Mouse (Mus musculus): ENCODE measurements around the gene Tns1. TPM values are rescaled to one million over a fixed set of nuclear protein-coding genes. Genes with fewer than 3 reads are reported as not detected.

Tns1 gene
- polyA plus RNA-seq, 1 experiment = 118 TPM

DNA sequence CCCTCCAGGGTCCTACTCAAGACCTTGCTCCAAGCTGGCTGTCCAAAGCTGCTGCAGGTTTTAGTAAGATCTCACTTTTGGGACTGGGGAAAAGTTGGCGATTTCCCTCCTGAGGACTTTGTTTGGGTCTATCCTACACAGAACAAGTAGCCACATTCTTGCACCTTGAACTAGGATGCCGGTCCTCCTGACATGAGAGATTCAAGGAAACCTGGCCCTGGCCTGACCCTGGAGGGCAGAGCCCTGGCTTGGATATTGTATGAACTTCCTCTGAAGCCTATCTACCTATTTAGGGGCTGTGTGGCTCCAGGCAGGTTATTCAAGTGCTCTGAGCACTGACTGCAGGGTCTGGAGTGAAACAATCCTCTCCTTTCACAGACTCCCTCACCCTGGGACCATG lies 79.2 kb downstream of the Tns1 start:
- Histone ChIP-seq H3K36me3 (ENCODE audit: control insufficient read depth, insufficient read depth) (no peaks in the 10 kb centered on the region), H3ac (ENCODE audit: control insufficient read depth, insufficient read length, low read depth) (no peak overlapping the region), H3K79me3 (ENCODE audit: low read depth) (no peaks in the 10 kb centered on the region), H3K27me3 (ENCODE audit: control insufficient read depth, insufficient read depth, insufficient read length) (no peaks in the 10 kb centered on the region), H3K79me2 (ENCODE audit: control insufficient read depth, insufficient read depth) (peaks cover 25% of the 10 kb centered on the region), H3K4me3 (ENCODE audit: insufficient read depth, poor library complexity, severe bottlenecking) (no peak overlapping the region)
- TF ChIP-seq CTCF (IDR thresholded peaks at IDR 0.05; ENCODE audit: control insufficient read depth, insufficient read depth, insufficient read length) (no peak), FOSL1 (IDR thresholded peaks at IDR 0.05; ENCODE audit: insufficient read depth, low read length, poor library complexity, severe bottlenecking) (no peak), MYOG (IDR thresholded peaks at IDR 0.05; ENCODE audit: control insufficient read depth, extremely low read depth, insufficient read length) (no peak), MAX (IDR thresholded peaks at IDR 0.05) (no peak), CEBPB (IDR thresholded peaks at IDR 0.05; ENCODE audit: low read depth) (no peak), USF1 (IDR thresholded peaks at IDR 0.05; ENCODE audit: low read depth) (no peak), MYOD1 (IDR thresholded peaks at IDR 0.05; ENCODE audit: control insufficient read depth, insufficient read length, low read depth) (no peak)

DNA sequence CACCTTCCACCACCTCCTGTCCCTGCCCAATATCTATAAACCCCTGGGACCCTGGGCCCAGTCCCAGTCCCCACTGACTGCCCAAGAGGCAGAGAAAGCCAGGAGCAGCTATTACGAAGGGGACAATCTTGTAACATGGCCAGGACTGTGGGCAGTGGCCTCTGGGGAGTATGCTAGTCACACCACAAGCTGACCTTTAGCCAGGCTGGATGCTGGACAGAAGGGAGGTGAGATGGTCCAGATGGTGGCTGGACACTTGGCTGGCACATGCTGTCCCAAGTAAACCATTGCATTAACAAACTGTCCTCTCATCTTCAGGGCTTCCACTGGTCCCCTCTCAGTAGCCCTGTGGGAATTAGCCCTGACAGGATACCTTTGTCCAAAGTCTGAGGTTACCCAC lies 79.8 kb downstream of the Tns1 start:
- H3K79me3 ChIP-seq (ENCODE audit: low read depth) = no peaks in the 10 kb centered on the region
- no peak overlapping the region for H3ac ChIP-seq (ENCODE audit: control insufficient read depth, insufficient read length, low read depth)
- peaks cover 27% of the 10 kb centered on the region for H3K79me2 ChIP-seq (ENCODE audit: control insufficient read depth, insufficient read depth)
- H3K4me3 ChIP-seq (ENCODE audit: insufficient read depth, poor library complexity, severe bottlenecking) = no peak overlapping the region
- TF ChIP-seq USF1 (IDR thresholded peaks at IDR 0.05; ENCODE audit: low read depth) (no peak), MYOG (IDR thresholded peaks at IDR 0.05; ENCODE audit: control insufficient read depth, extremely low read depth, insufficient read length) (no peak), CEBPB (IDR thresholded peaks at IDR 0.05; ENCODE audit: low read depth) (no peak), CTCF (IDR thresholded peaks at IDR 0.05; ENCODE audit: control insufficient read depth, insufficient read depth, insufficient read length) (no peak), FOSL1 (IDR thresholded peaks at IDR 0.05; ENCODE audit: insufficient read depth, low read length, poor library complexity, severe bottlenecking) (no peak), MYOD1 (IDR thresholded peaks at IDR 0.05; ENCODE audit: control insufficient read depth, insufficient read length, low read depth) (peak; percentile 7), MAX (IDR thresholded peaks at IDR 0.05) (no peak)
- no peaks in the 10 kb centered on the region for H3K27me3 ChIP-seq (ENCODE audit: control insufficient read depth, insufficient read depth, insufficient read length)
- H3K36me3 ChIP-seq (ENCODE audit: control insufficient read depth, insufficient read depth) = no peaks in the 10 kb centered on the region

- Histone ChIP-seq H3K36me3 (ENCODE audit: control insufficient read depth, insufficient read depth) (no peaks in the 10 kb centered on the region), H3ac (ENCODE audit: control insufficient read depth, insufficient read length, low read depth) (peak overlapping the region; percentile 0), H3K79me3 (ENCODE audit: low read depth) (no peaks in the 10 kb centered on the region), H3K4me3 (ENCODE audit: insufficient read depth, poor library complexity, severe bottlenecking) (no peak overlapping the region), H3K79me2 (ENCODE audit: control insufficient read depth, insufficient read depth) (peaks cover 27% of the 10 kb centered on the region), H3K27me3 (ENCODE audit: control insufficient read depth, insufficient read depth, insufficient read length) (no peaks in the 10 kb centered on the region)
- no peak for TF ChIP-seq MYOG (IDR thresholded peaks at IDR 0.05; ENCODE audit: control insufficient read depth, extremely low read depth, insufficient read length)
- no peak for TF ChIP-seq MAX (IDR thresholded peaks at IDR 0.05)
Observed at GRCm38 (mm10) chr1:74043584-74044105, 80.6 kb downstream of the Tns1 start.

GRCm38 (mm10) chr1:74042711-74043467 lies 81.4 kb downstream of the Tns1 start:
- peak overlapping the region; percentile 0 for H3ac ChIP-seq (ENCODE audit: control insufficient read depth, insufficient read length, low read depth)
- H3K27me3 ChIP-seq (ENCODE audit: control insufficient read depth, insufficient read depth, insufficient read length) = no peaks in the 10 kb centered on the region
- TF ChIP-seq USF1 (IDR thresholded peaks at IDR 0.05; ENCODE audit: low read depth) (no peak), FOSL1 (IDR thresholded peaks at IDR 0.05; ENCODE audit: insufficient read depth, low read length, poor library complexity, severe bottlenecking) (no peak), MAX (IDR thresholded peaks at IDR 0.05) (no peak), CEBPB (IDR thresholded peaks at IDR 0.05; ENCODE audit: low read depth) (no peak), CTCF (IDR thresholded peaks at IDR 0.05; ENCODE audit: control insufficient read depth, insufficient read depth, insufficient read length) (no peak), MYOG (IDR thresholded peaks at IDR 0.05; ENCODE audit: control insufficient read depth, extremely low read depth, insufficient read length) (no peak), MYOD1 (IDR thresholded peaks at IDR 0.05; ENCODE audit: control insufficient read depth, insufficient read length, low read depth) (no peak)
- H3K79me2 ChIP-seq (ENCODE audit: control insufficient read depth, insufficient read depth) = peaks cover 20% of the 10 kb centered on the region
- no peak overlapping the region for H3K4me3 ChIP-seq (ENCODE audit: insufficient read depth, poor library complexity, severe bottlenecking)
- no peaks in the 10 kb centered on the region for H3K36me3 ChIP-seq (ENCODE audit: control insufficient read depth, insufficient read depth)
- H3K79me3 ChIP-seq (ENCODE audit: low read depth) = no peaks in the 10 kb centered on the region

- Histone ChIP-seq H3K36me3 (ENCODE audit: control insufficient read depth, insufficient read depth) (no peaks in the 10 kb centered on the region), H3K79me3 (ENCODE audit: low read depth) (no peaks in the 10 kb centered on the region), H3ac (ENCODE audit: control insufficient read depth, insufficient read length, low read depth) (peak overlapping the region; percentile 4), H3K27me3 (ENCODE audit: control insufficient read depth, insufficient read depth, insufficient read length) (no peaks in the 10 kb centered on the region), H3K79me2 (ENCODE audit: control insufficient read depth, insufficient read depth) (peaks cover 28% of the 10 kb centered on the region), H3K4me3 (ENCODE audit: insufficient read depth, poor library complexity, severe bottlenecking) (no peak overlapping the region)
- no peak for TF ChIP-seq MYOG (IDR thresholded peaks at IDR 0.05; ENCODE audit: control insufficient read depth, extremely low read depth, insufficient read length)
- no peak for TF ChIP-seq MAX (IDR thresholded peaks at IDR 0.05)
- no peak for TF ChIP-seq FOSL1 (IDR thresholded peaks at IDR 0.05; ENCODE audit: insufficient read depth, low read length, poor library complexity, severe bottlenecking)
- no peak for TF ChIP-seq USF1 (IDR thresholded peaks at IDR 0.05; ENCODE audit: low read depth)
- TF ChIP-seq CTCF (IDR thresholded peaks at IDR 0.05; ENCODE audit: control insufficient read depth, insufficient read depth, insufficient read length) = no peak
- no peak for TF ChIP-seq MYOD1 (IDR thresholded peaks at IDR 0.05; ENCODE audit: control insufficient read depth, insufficient read length, low read depth)
- TF ChIP-seq CEBPB (IDR thresholded peaks at IDR 0.05; ENCODE audit: low read depth) = no peak
Observed at GRCm38 (mm10) chr1:74041692-74042091, 82.6 kb downstream of the Tns1 start.

Data from C2C12 (cell line).